Mouse (Mus musculus): Measurements from ENCODE around the gene Pex26. TPM values are rescaled to one million over a fixed set of nuclear protein-coding genes. Genes with fewer than 3 reads are reported as not detected.

Gene Pex26
- polyA plus RNA-seq, 1 experiment from 2014 or later = 16.0 TPM

Other genes starting within 250 kb of the Pex26 start
- gene Mical3, start 52.7 kb upstream of the Pex26 start, polyA plus RNA-seq (2015; fragmentation: Nextera tagmentation; extraction: Ambion mirVana) = 34.4 and 37.2 TPM in 2 replicates
- 0.87 and 0.96 TPM in 2 replicates for gene Tuba8, start 27.0 kb downstream of the Pex26 start, polyA plus RNA-seq (2015; fragmentation: Nextera tagmentation; extraction: Ambion mirVana)
- gene Usp18, start 62.2 kb downstream of the Pex26 start, polyA plus RNA-seq (2015; fragmentation: Nextera tagmentation; extraction: Ambion mirVana) = 1.8 and 2.9 TPM in 2 replicates
- 49.1 and 62.6 TPM in 2 replicates for gene Slc6a13, start 116.6 kb downstream of the Pex26 start, polyA plus RNA-seq (2015; fragmentation: Nextera tagmentation; extraction: Ambion mirVana)
- 1.3 and 2.4 TPM in 2 replicates for gene Slc6a12, start 159.4 kb downstream of the Pex26 start, polyA plus RNA-seq (2015; fragmentation: Nextera tagmentation; extraction: Ambion mirVana)